Mouse (Mus musculus) kidney, adult 2 months (tissue): ENCODE measurements around the gene Krt8.

ENCODE experiments used
- CTCF ChIP-seq: fragments of 200-500 bp; conservative IDR thresholded peaks from 2 replicates; pipeline ENCODE4 v1.5.1; 2011; ENCODE audit warnings: low read depth, mild to moderate bottlenecking, control low read depth, low read length, moderate library complexity, mixed read lengths; ENCODE audit not compliant: insufficient read depth, insufficient read length
- POLR2A ChIP-seq: fragments of 200-500 bp; IDR thresholded peaks from one replicate; pipeline ENCODE4 v1.6.1; 2011; ENCODE audit warnings: low read depth, low read length, control low read depth

DNA sequence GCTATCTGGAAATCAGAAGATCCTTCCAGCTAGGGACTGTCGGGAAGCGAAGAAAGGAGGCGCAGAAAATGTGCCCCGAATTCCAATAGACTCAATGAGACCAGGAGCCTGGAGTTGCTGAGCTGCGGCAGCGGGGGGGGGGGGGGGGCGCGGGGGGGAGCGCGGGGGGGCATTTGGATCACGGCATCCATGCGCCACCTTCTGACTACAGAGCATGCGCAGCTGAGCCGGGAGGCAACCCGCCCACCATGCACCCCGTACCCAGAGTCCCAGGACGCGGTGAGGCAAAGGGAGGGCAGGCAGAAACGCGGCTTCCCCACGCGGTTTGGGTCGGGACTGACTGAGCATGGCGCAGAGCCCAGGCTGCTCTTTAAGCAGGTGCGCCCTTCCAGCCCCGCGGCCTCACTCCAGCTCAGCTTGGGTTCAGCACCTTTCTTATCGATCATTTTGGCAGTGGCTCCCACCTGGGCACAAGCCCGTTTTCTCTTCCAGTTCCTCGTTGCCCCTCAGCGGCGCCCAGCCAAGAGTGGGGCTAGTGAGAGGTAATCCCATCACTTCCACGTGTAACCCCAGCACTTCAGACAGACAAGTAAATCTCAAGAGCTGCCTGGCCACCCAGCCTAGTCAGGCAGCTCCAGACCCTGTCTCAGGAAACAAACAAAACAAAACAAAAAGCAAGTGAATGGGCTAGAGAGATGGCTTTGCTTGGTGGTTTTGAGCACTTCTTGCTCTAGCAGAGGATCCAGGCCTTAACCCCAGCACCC lies 47.8 kb upstream of the Krt8 start:
- TF ChIP-seq CTCF (0 out of 2 replicates have a peak, but pooled peaks have one; percentile 23), POLR2A (no peak)
